Mouse (Mus musculus) embryonic facial prominence, embryonic 13.5 days (tissue): ENCODE data around the gene Ccdc47. TPM values are rescaled to one million over a fixed set of nuclear protein-coding genes. Genes with fewer than 3 reads are reported as not detected.

Source experiments
- ATAC-seq: fragments of 200-750 bp; cut with Nextera tagmentation; 2 replicates; pipeline ENCODE4 v1.8.0; 2017; ENCODE audit warnings: low read depth; ENCODE audit not compliant: insufficient number of reproducible peaks, insufficient read depth, low FRiP score, low TSS enrichment
- H3K27ac ChIP-seq: fragments of 300-500 bp; sonication (generic); 2 replicates; pipeline ENCODE4 v1.5.1; 2015; ENCODE audit warnings: moderate library complexity, mild to moderate bottlenecking, inconsistent platforms
- H3K27me3 ChIP-seq: fragments of 300-500 bp; sonication (generic); 2 replicates; pipeline ENCODE4 v1.6.1; 2015; ENCODE audit warnings: mild to moderate bottlenecking, inconsistent platforms
- H3K36me3 ChIP-seq: fragments of 300-500 bp; sonication (generic); 2 replicates; pipeline ENCODE4 v1.6.1; 2015; ENCODE audit warnings: mild to moderate bottlenecking, inconsistent platforms
- H3K4me1 ChIP-seq: fragments of 300-500 bp; sonication (generic); 2 replicates; pipeline ENCODE4 v1.6.1; 2015; ENCODE audit warnings: inconsistent platforms
- H3K4me2 ChIP-seq: fragments of 300-500 bp; sonication (generic); 2 replicates; pipeline ENCODE4 v1.6.1; 2015; ENCODE audit warnings: moderate library complexity, mild to moderate bottlenecking, inconsistent platforms
- H3K4me3 ChIP-seq: fragments of 300-500 bp; sonication (generic); 2 replicates; pipeline ENCODE4 v1.5.1; 2015; ENCODE audit warnings: mild to moderate bottlenecking, inconsistent platforms
- H3K9ac ChIP-seq: fragments of 300-500 bp; sonication (generic); 2 replicates; pipeline ENCODE4 v1.6.1; 2015; ENCODE audit warnings: mild to moderate bottlenecking, inconsistent platforms
- H3K9me3 ChIP-seq: fragments of 300-500 bp; sonication (generic); 2 replicates; pipeline ENCODE4 v1.6.1; 2016; ENCODE audit warnings: inconsistent platforms
- WGBS: fragments of 180-500 bp; shearing (Covaris S2); methylation state at CpG from one replicate; pipeline ENCODE4 v1.1.7; 2015; ENCODE audit warnings: mixed read lengths; 5-methylcytosine and 5-hydroxymethylcytosine counted together
- polyA plus RNA-seq: library from polyadenylated mRNA; unstranded; fragments of >200 nt; fragmentation: Nextera tagmentation; extraction: Ambion mirVana; gene quantifications from 2 replicates; pipeline ENCODE4 v1.2.1, GENCODE M21; 2015

The Ccdc47 gene
- polyA plus RNA-seq, 1 experiment from 2014 or later, result 81.4 TPM

GRCm38 (mm10) chr11:106194891-106195290 lies 21.3 kb downstream of the Ccdc47 start:
- peaks cover 14% of the 10 kb centered on the region for H3K4me1 ChIP-seq
- H3K27ac ChIP-seq, result no peak overlapping the region
- ATAC-seq, result no peak
- no peak overlapping the region for H3K4me3 ChIP-seq
- H3K36me3 ChIP-seq, result peaks cover 31% of the 10 kb centered on the region
- H3K9ac ChIP-seq, result no peak overlapping the region
- H3K27me3 ChIP-seq, result no peaks in the 10 kb centered on the region
- 90% methylated on average over 7 of the region's 7 CpGs for WGBS
- no peak overlapping the region for H3K4me2 ChIP-seq
- H3K9me3 ChIP-seq, result no peaks in the 10 kb centered on the region

GRCm38 (mm10) chr11:106194155-106194541 lies 22.0 kb downstream of the Ccdc47 start:
- peaks cover 14% of the 10 kb centered on the region for H3K4me1 ChIP-seq
- H3K27me3 ChIP-seq, result no peaks in the 10 kb centered on the region
- peaks cover 26% of the 10 kb centered on the region for H3K36me3 ChIP-seq
- peak overlapping the region; percentile 63 for H3K4me2 ChIP-seq
- H3K4me3 ChIP-seq, result peak overlapping the region; percentile 67
- H3K9ac ChIP-seq, result peak overlapping the region; percentile 78
- no peaks in the 10 kb centered on the region for H3K9me3 ChIP-seq
- ATAC-seq, result no peak
- 35% methylated on average over 3 of the region's 3 CpGs for WGBS
- peak overlapping the region; percentile 90 for H3K27ac ChIP-seq

- H3K36me3 ChIP-seq, result peaks cover 24% of the 10 kb centered on the region
- H3K9me3 ChIP-seq, result no peaks in the 10 kb centered on the region
- peak overlapping the region; percentile 67 for H3K4me3 ChIP-seq
- H3K27ac ChIP-seq, result peak overlapping the region; percentile 90
- under 1% methylated on average over 44 of the region's 44 CpGs for WGBS
- H3K9ac ChIP-seq, result peak overlapping the region; percentile 80
- H3K27me3 ChIP-seq, result no peaks in the 10 kb centered on the region
- ATAC-seq, result peak; percentile 93
- H3K4me2 ChIP-seq, result peak overlapping the region; percentile 63
- peaks cover 14% of the 10 kb centered on the region for H3K4me1 ChIP-seq
These were observed 22.6 kb downstream of the Ccdc47 start for GRCm38 (mm10) chr11:106193371-106194154.

- peak; percentile 0; the same call in 1 of the 2 replicates for ATAC-seq
- Histone ChIP-seq H3K9me3 (no peaks in the 10 kb centered on the region), H3K36me3 (peaks cover 16% of the 10 kb centered on the region), H3K4me1 (peaks cover 14% of the 10 kb centered on the region), H3K27me3 (no peaks in the 10 kb centered on the region), H3K4me3 (peak overlapping the region; percentile 67), H3K4me2 (peak overlapping the region; percentile 63), H3K9ac (peak overlapping the region; percentile 80), H3K27ac (peak overlapping the region; percentile 89)
- 7% methylated on average over 19 of the region's 19 CpGs for WGBS
These were observed 23.3 kb downstream of the Ccdc47 start for GRCm38 (mm10) chr11:106192657-106193370.

GRCm38 (mm10) chr11:106192241-106192640 lies 23.9 kb downstream of the Ccdc47 start:
- Histone ChIP-seq H3K9me3 (no peaks in the 10 kb centered on the region), H3K27ac (no peak overlapping the region), H3K4me3 (peak overlapping the region; percentile 67), H3K36me3 (peaks cover 11% of the 10 kb centered on the region), H3K27me3 (no peaks in the 10 kb centered on the region), H3K4me1 (peaks cover 14% of the 10 kb centered on the region), H3K9ac (peak overlapping the region; percentile 80; the same call in 1 of the 2 replicates), H3K4me2 (peak overlapping the region; percentile 63)
- no peak for ATAC-seq
- WGBS, result 90% methylated on average over 5 of the region's 5 CpGs

- H3K4me2 ChIP-seq, result no peak overlapping the region
- H3K9ac ChIP-seq, result no peak overlapping the region
These were observed 24.4 kb downstream of the Ccdc47 start for GRCm38 (mm10) chr11:106191716-106192115.

GRCm38 (mm10) chr11:106187326-106187725 lies 28.8 kb downstream of the Ccdc47 start:
- Histone ChIP-seq H3K27ac (no peak overlapping the region), H3K4me3 (no peak overlapping the region), H3K4me1 (peaks cover 5% of the 10 kb centered on the region), H3K4me2 (no peak overlapping the region), H3K36me3 (peaks cover 12% of the 10 kb centered on the region), H3K27me3 (no peaks in the 10 kb centered on the region), H3K9ac (no peak overlapping the region), H3K9me3 (no peaks in the 10 kb centered on the region)
- ATAC-seq, result no peak
- 92% methylated on average over 4 of the region's 4 CpGs for WGBS

More at GRCm38 (mm10) chr11:106191716-106192115, 24.4 kb downstream of the Ccdc47 start:
- Histone ChIP-seq H3K4me1 (peaks cover 14% of the 10 kb centered on the region), H3K4me3 (no peak overlapping the region; the same call in 1 of the 2 replicates), H3K9me3 (no peaks in the 10 kb centered on the region), H3K36me3 (peaks cover 5% of the 10 kb centered on the region; the same call in 1 of the 2 replicates), H3K27ac (no peak overlapping the region), H3K27me3 (no peaks in the 10 kb centered on the region)
- WGBS, result 94% methylated on average over 3 of the region's 3 CpGs
- ATAC-seq, result no peak

GRCm38 (mm10) chr11:106180449-106180801 lies 35.7 kb downstream of the Ccdc47 start:
- WGBS, result 86% methylated on average over 2 of the region's 2 CpGs
- no peak for ATAC-seq
- Histone ChIP-seq H3K9ac (peak overlapping the region; percentile 61), H3K36me3 (peaks cover 24% of the 10 kb centered on the region), H3K4me1 (peaks cover 20% of the 10 kb centered on the region), H3K9me3 (no peaks in the 10 kb centered on the region), H3K4me3 (no peak overlapping the region), H3K27me3 (no peaks in the 10 kb centered on the region), H3K27ac (peak overlapping the region; percentile 83), H3K4me2 (no peak overlapping the region)

GRCm38 (mm10) chr11:106179711-106180448 lies 36.3 kb downstream of the Ccdc47 start:
- Histone ChIP-seq H3K4me1 (peaks cover 22% of the 10 kb centered on the region), H3K27me3 (no peaks in the 10 kb centered on the region), H3K4me2 (peak overlapping the region; percentile 16; the same call in 1 of the 2 replicates), H3K9ac (peak overlapping the region; percentile 61), H3K36me3 (peaks cover 25% of the 10 kb centered on the region), H3K4me3 (no peak overlapping the region), H3K9me3 (no peaks in the 10 kb centered on the region), H3K27ac (peak overlapping the region; percentile 83)
- ATAC-seq, result no peak
- 29% methylated on average over 7 of the region's 7 CpGs for WGBS

GRCm38 (mm10) chr11:106178036-106178782 lies 37.9 kb downstream of the Ccdc47 start:
- ATAC-seq, result no peak
- H3K27ac ChIP-seq, result no peak overlapping the region
- no peaks in the 10 kb centered on the region for H3K9me3 ChIP-seq
- peaks cover 21% of the 10 kb centered on the region for H3K36me3 ChIP-seq
- no peak overlapping the region for H3K4me3 ChIP-seq
- WGBS, result 49% methylated on average over 5 of the region's 5 CpGs
- peaks cover 25% of the 10 kb centered on the region for H3K4me1 ChIP-seq
- 0 out of 2 replicates have a peak overlapping the region, but pooled peaks have one; percentile 6 for H3K9ac ChIP-seq
- no peak overlapping the region for H3K4me2 ChIP-seq
- H3K27me3 ChIP-seq, result no peaks in the 10 kb centered on the region

- peaks cover 25% of the 10 kb centered on the region for H3K4me1 ChIP-seq
- H3K9me3 ChIP-seq, result no peaks in the 10 kb centered on the region
- H3K27me3 ChIP-seq, result no peaks in the 10 kb centered on the region
- no peak overlapping the region for H3K4me2 ChIP-seq
- no peak overlapping the region for H3K4me3 ChIP-seq
- ATAC-seq, result no peak
- H3K36me3 ChIP-seq, result peaks cover 20% of the 10 kb centered on the region
- WGBS, result 90% methylated on average over 5 of the region's 5 CpGs
- no peak overlapping the region for H3K9ac ChIP-seq
- no peak overlapping the region for H3K27ac ChIP-seq
These were observed 39.8 kb downstream of the Ccdc47 start for GRCm38 (mm10) chr11:106176372-106176771.
